Mouse (Mus musculus) kidney, postnatal 10 days (tissue): ENCODE measurements around the gene Ing4.

Experiments used
- DNase-seq: peaks from one replicate; pipeline ENCODE4 v3.0.0; 2021; ENCODE audit warnings: mixed read lengths

Ing4 gene

DNA sequence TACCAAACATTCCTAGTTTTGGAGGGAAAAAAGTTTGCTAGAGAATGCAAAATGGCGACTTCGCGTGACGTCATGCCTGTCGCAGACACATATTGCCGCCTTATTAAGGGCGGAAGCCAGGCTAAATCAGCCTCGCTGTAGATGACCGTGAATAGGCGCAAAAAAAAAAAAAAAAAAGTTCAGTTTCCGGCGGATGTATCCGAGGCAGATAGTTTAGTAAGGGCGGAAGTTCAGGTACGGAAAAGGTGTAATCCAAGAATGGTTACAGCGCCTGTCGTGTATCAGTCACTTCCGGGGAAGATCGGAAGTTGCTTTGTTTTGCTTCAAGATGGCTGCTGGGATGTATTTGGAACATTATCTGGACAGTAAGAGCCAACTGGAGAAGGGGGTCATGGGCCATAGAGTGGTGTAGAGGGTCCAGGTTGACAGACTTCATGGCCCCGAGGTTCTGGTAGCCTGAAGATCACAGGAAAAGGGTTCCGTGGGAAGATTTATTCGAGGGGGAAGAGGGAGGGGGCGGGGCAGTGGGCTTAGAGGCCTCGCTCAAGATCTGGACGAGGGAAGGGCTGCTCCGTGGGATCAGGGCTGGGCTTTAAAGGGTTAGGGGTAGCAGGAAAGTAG, at the start of gene Ing4:
Gene Ing4 (plus strand): TSS at position 228 of the 621 bp plus-strand sequence.
- DNase-seq, result peak; percentile 97

DNA sequence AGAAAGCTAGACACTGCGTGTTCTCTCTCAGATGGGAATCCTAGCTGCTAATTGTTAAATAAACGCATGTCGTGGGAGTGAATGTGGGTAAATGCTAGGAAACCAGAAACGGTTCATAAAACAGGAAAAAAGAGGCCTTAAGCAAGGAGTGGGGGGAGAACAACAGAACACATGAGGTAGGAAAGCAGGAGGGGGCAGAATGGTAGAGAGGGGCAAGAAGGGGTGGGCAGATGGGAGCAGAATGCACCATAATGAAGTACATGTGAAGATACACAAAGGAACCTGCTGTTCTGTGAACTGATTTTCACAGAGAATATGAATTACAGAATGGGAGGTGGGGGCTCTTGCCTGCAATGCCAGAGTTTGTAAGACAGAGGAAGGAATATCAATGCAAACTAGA, 47.3 kb upstream of the Ing4 start:
- DNase-seq, result no peak

DNA sequence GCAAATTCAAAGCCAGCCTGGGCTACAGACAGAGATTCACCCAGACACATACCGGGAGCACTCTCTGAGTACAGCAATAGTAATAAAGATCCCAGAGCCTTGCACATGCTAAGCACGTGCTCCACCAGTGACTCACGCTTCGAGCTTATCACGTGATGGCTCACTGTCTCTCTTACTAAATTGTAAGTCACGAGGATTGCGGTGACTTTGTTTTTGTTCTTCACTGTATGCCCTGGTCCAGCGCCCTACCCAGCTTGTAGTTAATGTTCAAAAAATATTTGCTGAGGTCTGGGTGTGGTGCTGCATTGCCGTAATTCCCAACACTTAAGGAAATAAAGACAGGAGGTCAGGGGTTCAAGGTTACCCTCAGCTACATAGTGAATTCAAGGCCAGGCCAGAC, 46.2 kb upstream of the Ing4 start:
- no peak for DNase-seq

DNA sequence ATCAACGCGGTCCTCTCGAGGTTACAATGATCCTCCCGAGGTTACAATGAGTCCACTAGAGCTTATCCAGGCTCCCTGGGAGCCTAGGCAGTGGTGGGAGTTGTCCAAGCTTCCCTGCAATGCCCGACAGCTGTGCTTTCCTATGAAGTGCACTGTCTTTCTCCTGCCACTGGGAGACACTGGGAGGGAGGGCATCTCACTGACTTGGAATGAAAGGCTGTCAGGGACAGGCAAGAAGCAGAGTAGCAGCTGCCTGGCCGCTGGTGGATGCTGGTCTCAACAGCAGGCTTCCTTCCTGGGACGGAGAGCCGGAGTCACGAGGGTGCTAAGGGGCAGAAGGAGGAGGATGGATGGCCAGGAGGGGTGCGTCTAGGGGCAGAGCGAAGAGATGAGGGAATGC, 45.7 kb upstream of the Ing4 start:
- DNase-seq, result peak; percentile 36

DNA sequence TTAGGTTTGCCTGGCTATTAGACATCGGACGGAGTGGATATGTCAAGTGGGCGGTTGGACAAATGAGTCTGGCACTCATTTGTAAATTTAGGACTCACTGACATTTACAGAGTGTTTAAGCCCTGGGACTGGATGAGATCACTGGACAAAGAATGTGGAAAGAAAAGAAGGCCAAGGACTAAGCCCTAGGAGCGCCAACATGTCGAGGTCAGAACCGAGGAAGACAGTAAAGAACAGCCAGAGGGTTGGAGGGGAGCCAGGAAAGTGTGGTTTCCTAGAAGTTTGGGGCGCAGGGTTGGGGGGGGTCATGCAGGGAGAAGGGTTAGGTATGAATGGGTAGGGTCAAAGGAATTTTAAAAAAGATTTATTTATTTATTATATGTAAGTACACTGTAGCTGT, 44.3 kb upstream of the Ing4 start:
- DNase-seq, result no peak

DNA sequence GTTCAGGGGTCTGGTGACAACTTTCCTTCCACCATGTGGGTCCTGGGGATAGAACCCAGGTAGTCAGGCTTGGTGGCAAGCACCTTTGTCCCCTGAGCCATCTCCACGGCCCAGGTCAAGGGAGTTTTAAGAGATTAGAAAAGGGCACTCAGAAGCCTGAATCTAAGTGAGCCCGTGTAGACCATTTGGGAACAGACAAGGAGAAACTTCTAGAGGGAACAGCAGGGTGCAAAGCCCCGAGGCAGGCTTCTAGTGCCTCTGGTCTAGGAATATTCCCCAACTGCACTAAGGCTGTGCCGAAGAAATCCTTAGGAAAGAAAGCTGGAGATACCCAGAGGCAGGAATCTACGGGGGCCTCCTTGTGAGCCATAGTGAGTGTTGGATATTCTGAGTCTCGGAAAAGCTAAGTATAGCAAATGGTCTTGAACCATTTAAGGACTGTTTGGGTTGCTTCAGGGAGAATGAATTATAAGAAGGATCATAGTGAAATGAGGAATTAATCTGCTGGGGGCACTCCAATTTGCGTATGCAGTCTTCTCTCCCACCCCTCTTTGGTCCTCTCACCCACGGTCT, 43.6 kb upstream of the Ing4 start:
- DNase-seq, result no peak

GRCm38 (mm10) chr6:124996551-124997501, 42.7 kb upstream of the Ing4 start, which contains the start of gene Pianp:
Gene Pianp, plus strand, starts transcription at chr6:124996694.
- DNase-seq, result peak; percentile 90

DNA sequence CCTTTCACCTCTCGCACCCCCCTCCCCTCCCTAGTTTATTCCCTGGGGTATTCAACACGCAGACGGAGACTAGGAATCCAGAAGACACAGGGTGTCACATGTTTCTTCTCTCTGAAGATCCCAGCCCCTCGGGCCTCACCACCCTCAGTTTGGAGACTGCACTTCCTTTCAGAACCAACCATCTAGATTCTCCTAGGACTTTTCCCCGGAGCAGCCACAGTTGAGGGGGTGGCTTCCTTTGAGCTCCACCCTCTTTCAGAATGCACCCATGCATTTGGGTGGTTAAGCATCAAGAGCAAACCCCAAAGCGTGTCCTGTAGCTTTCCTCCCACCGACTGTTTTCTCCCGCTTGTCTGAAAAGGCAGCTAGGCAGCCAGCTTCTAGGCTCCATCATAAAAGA, 41.5 kb upstream of the Ing4 start:
- DNase-seq, result no peak

DNA sequence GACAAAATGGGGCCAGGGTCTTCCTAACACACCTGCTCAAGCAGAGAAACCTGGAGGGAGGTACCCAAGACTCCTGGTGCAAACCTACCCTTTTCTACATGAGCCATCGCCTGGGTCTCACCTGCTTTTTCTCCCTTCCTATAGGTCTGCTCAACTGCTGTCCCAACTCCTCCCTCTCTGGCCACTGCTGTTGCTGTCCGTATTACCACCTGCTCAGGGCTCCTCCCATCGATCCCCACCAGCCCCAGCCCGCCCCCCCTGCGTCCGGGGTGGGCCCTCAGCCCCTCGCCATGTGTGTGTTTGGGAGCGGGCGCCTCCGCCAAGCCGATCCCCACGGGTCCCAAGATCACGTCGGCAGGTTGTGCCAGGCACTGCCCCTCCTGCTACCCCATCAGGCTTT, 40.5 kb upstream of the Ing4 start:
- no peak for DNase-seq

- no peak for DNase-seq
Observed at GRCm38 (mm10) chr6:124999546-124999945, 40.0 kb upstream of the Ing4 start.

DNA sequence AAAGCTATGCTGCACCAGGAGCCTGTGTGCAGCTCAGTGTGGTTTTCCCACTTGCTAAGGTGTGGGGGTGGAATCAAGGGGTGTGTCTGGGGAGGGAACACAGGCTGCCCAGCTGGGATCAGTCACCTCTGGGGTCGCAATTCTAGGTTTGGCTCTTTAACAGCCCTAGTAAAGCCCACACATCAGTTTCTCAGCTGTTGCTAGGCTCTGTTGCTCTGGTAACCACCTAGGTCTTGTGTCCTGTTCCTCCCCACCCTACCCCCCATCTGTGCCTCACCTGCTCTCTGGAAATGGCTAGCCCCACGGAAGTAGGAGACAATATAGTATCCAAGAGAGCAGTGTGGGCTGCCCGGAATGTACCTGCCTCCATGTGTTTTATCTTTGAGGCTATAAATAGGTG, 35.9 kb upstream of the Ing4 start:
- no peak for DNase-seq

DNA sequence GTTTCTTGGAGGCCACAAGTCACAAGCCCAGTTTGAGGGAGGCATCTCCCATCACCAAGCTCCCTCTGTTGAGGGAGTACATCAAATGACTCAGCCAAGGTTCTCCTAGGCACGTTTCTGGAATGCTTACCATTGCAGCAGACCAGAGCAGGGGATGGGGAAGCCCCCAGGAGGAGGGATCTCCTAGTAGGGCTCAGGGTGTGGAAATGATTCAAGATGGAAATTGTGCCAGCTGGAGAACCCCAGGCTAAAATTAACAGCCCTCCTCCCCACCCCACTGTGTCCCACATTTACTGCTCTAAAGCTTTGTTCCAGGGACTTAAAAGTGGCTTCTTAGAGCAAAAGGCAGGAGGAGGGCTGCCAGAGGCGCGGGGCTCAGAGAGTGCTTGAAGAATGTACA, 34.5 kb upstream of the Ing4 start:
- no peak for DNase-seq

GRCm38 (mm10) chr6:125008060-125008459, 31.5 kb upstream of the Ing4 start:
- DNase-seq, result no peak

GRCm38 (mm10) chr6:125008586-125009128, 30.9 kb upstream of the Ing4 start:
- peak; percentile 98 for DNase-seq

DNA sequence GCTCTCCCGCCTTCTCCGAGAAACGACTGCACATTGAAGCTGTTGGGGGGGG, 30.6 kb upstream of the Ing4 start, which contains the start of gene Zfp384:
Gene Zfp384 (plus strand): TSS at position 17 of the 52 bp plus-strand sequence.
- no peak for DNase-seq

DNA sequence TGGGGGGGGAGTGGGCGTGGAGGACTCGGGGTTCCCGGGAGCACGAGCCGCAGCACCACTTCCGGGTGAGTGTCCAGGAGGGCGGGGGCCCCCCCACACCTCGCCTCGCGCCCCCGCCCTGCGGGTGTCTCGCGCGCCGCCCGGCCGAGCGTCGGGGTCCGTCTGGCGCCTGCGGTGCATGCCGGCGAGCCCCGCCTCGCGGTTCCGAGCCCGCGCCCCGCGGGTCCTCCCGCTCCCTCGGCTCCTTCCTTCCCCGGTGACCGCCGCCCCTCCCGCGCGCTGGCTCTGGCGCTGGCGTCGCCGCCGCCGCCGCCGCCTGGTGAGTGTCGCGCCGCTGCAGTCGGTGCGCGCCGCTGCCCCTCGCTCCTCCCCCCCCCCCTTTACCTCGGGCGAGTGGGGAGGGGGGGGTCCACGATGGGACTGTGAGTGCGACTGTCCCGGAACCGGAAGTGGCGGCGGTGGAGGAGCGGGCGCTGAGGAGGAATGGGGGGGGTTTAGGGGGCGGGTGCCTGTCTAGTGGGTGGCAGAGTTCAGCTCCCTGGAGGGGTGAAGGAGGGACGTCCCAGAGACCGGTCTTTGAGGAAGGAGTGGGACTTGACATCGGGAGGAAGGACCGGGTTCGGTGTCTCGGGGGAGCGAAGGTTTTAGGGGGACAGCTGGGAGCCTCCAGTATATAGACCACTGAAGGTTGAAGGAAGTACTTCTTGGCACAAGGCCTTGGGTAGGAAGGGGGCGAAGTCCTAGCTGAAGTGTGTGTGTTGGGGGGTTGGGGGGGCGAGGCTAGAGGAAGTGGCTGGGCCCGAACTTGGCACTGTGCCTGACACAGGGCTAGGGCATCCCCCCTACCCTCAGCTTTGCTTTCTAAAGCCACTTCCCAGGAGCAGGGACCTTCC, 30.1 kb upstream of the Ing4 start:
- peak; percentile 94 for DNase-seq

DNA sequence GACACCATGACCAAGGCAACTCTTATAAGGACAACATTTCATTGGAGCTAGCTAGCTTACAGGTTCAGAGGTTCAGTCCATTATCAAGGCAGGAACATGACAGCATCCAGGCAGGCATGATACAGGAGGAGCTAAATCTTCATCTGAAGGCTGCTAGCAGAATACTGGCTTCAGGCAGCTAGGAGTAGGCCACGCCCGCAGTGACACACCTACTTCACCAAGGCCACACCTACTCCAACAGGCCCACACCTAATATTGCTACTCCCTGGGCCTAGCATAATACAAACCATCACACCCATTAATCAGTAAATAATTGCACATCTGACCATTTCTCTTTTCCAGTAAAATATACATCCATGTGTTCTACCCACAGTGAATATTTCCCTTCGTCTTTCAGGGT, 21.9 kb upstream of the Ing4 start:
- DNase-seq, result no peak

DNA sequence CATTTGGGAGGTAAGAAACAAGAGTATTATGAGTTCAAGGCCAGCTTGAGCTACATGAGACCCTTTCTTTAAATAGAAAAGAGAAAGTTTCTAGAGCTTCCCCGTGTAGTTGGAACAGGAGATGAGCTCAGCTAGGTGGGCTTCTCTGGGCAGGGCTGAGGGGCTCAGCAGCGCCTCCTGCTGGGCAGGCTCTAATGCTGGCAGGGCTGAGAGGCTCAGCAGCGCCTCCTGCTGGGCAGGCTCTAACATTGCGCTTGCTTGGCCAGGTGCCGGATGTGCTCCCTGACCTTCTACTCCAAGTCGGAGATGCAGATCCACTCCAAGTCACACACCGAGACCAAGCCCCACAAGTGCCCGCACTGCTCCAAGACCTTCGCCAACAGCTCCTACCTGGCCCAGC, 9.0 kb upstream of the Ing4 start:
- peak; percentile 60 for DNase-seq

GRCm38 (mm10) chr6:125031604-125032003, 8.0 kb upstream of the Ing4 start:
- no peak for DNase-seq

GRCm38 (mm10) chr6:125038666-125039065, 894 bp upstream of the Ing4 start:
- DNase-seq, result no peak

DNA sequence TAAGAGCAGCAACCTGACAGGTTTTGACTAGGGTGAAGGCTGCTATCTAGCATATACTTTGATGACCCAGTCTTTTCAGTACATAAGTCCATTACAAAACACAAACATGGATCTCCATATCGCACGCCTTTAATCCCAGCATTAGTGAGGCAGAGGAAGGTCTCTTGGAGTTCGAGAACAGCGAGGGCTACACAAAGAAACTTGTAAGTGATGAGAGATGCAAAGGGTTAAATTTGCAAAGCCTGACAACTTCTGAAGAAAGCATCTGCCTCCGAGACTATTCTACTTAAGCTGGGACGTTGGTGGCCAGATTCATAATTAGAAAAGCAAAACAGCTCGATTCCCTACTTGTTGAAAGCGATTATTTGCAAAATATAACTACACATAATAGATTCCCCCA, 429 bp upstream of the Ing4 start:
- no peak for DNase-seq

DNA sequence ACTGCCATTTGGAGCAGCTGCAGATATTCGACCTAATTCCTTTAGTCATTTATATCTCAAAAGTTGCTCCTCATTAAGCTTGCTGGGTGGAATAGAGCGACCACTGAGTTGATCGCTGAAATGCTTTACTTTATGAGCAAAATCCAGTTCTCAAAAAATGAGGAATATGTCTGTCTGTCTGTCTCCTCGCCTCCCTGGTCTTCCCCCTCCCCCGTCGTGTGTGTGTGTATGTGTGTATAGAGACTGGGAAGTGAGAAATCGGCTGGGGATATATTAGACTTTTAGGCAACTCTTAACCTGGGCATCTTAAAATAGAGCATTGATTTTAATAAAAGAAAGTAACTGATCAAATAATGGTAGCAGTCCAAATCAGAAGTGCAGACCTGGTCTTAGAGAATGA, 661 bp downstream of the Ing4 start:
- no peak for DNase-seq

DNA sequence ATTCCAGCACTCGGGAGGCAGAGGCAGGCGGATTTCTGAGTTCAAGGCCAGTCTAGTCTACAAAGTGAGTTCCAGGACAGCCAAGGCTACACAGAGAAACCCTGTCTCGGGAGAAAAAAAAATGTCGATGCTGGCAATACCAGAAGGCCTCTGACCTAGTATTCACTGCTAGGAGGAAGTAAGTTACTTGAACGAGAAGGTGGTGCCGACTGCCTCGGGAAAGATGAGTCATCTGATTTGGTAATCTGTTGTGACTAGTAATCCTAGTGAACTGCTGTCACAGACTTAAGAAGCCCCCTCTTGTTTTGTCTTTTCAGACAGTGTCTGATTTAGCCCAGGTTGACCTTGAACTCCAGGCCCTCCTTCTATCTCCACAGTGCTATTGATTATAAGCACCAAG, 1.5 kb downstream of the Ing4 start:
- DNase-seq, result no peak
